In the genomic region with DNA sequence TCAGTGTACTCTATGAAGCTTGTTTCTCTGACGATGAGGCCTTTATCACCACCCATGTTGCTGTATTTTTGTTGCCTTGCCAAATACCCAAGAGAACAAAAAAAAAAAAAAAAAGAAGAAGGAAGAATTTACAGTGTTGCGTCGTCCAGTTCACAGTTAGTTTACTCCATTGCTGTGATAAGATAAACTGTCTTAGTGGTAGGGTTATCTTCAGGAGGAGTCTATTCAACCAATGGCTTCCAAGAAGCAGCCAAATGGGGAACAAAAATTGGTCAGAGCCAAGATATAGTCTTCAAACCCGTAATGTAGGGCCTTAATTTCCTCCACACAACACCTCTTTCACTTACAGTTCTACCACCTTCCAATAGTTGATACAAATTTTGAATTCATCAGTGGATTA, we compare ENCODE assay signal across 31 mouse cellular contexts.
"Had no signal": no experiment of that assay in that cellular context is flagged by ENCODE, and none has a peak within 500 bp of the region (broad histone marks: within the 10 kb centered on the region; RNA-seq: fewer than 3 reads in every experiment).

No protein-coding gene starts in this region.

- DNase-seq: left cerebral cortex, postnatal 4 days; liver; liver, embryonic 13.5 days; liver, postnatal 0 days; lung, adult 18-20 months; lung, adult 2 months; lung, embryonic 14.5 days; lung, postnatal 10 days; lung, postnatal 14 days; lung, postnatal 36 days; lung, postnatal 4 days; midbrain, embryonic 14.5 days had no signal

- H3K36me3 ChIP-seq: limb, embryonic 10.5 days; limb, embryonic 12.5 days; limb, embryonic 13.5 days; limb, embryonic 15.5 days; liver, embryonic 13.5 days; liver, embryonic 15.5 days; lung, embryonic 15.5 days; midbrain, embryonic 10.5 days; midbrain, embryonic 12.5 days; midbrain, embryonic 13.5 days; midbrain, embryonic 15.5 days; neural tube, embryonic 12.5 days had no signal

- ATAC-seq: liver, postnatal 0 days; lung, postnatal 0 days; midbrain, embryonic 13.5 days; midbrain, embryonic 15.5 days; midbrain, embryonic 16.5 days had no signal

- H3K4me2 ChIP-seq: limb, embryonic 12.5 days; limb, embryonic 13.5 days; limb, embryonic 15.5 days; liver, embryonic 11.5 days; liver, embryonic 13.5 days; liver, embryonic 15.5 days; lung, embryonic 14.5 days; lung, embryonic 15.5 days; midbrain, embryonic 11.5 days; midbrain, embryonic 12.5 days; midbrain, embryonic 13.5 days; midbrain, embryonic 15.5 days; neural tube, embryonic 12.5 days had no signal

- H3K27ac ChIP-seq: limb, embryonic 10.5 days; limb, embryonic 12.5 days; limb, embryonic 13.5 days; limb, embryonic 15.5 days; liver, embryonic 13.5 days; liver, embryonic 14.5 days; liver, embryonic 15.5 days; lung, embryonic 15.5 days; macrophage; midbrain, embryonic 10.5 days; midbrain, embryonic 12.5 days; midbrain, embryonic 13.5 days; midbrain, embryonic 15.5 days; neural tube, embryonic 12.5 days had no signal

- H3K9me3 ChIP-seq: limb, embryonic 10.5 days; limb, embryonic 12.5 days; limb, embryonic 13.5 days; limb, embryonic 15.5 days; liver, embryonic 13.5 days; liver, embryonic 15.5 days; lung, embryonic 15.5 days; midbrain, embryonic 10.5 days; midbrain, embryonic 12.5 days; midbrain, embryonic 13.5 days; midbrain, embryonic 15.5 days; neural tube, embryonic 12.5 days had no signal

- H3K27me3 ChIP-seq: limb, embryonic 12.5 days; limb, embryonic 13.5 days; limb, embryonic 15.5 days; liver, embryonic 13.5 days; liver, embryonic 15.5 days; lung, embryonic 15.5 days; megakaryocyte, embryonic 14.5 days; midbrain, embryonic 12.5 days; midbrain, embryonic 13.5 days; midbrain, embryonic 15.5 days; neural tube, embryonic 12.5 days had no signal

- H3K4me1 ChIP-seq: limb, embryonic 10.5 days; limb, embryonic 12.5 days; limb, embryonic 13.5 days; limb, embryonic 15.5 days; liver, embryonic 13.5 days; liver, embryonic 15.5 days; lung, embryonic 15.5 days; megakaryocyte, embryonic 14.5 days; midbrain, embryonic 10.5 days; midbrain, embryonic 12.5 days; midbrain, embryonic 13.5 days; midbrain, embryonic 15.5 days; neural tube, embryonic 12.5 days had no signal

- H3K4me3 ChIP-seq: limb, embryonic 10.5 days; limb, embryonic 12.5 days; limb, embryonic 13.5 days; limb, embryonic 15.5 days; liver, embryonic 13.5 days; liver, embryonic 15.5 days; lung, embryonic 15.5 days; megakaryocyte, embryonic 14.5 days; midbrain, embryonic 10.5 days; midbrain, embryonic 12.5 days; midbrain, embryonic 13.5 days; midbrain, embryonic 15.5 days; myocyte; neural tube, embryonic 12.5 days had no signal

- H3K9ac ChIP-seq: limb, embryonic 12.5 days; limb, embryonic 13.5 days; limb, embryonic 15.5 days; liver, embryonic 13.5 days; liver, embryonic 14.5 days; liver, embryonic 15.5 days; liver, postnatal 0 days; lung, embryonic 14.5 days; lung, embryonic 15.5 days; midbrain, embryonic 12.5 days; midbrain, embryonic 13.5 days; midbrain, embryonic 15.5 days; neural tube, embryonic 12.5 days had no signal
